Mouse (Mus musculus) cerebellum, postnatal 36 days (tissue): Measurements from ENCODE around the gene Lhfp.
"Not testable (repeated sequence)": the region's sequence is repeated elsewhere in the genome, so short reads cannot be mapped to it uniquely, and the experiment has no call there.

ENCODE experiments used
- DNase-seq, 2 experiments: peaks; one replicate each; pipeline ENCODE4 v3.0.0; 2021 to 2022; ENCODE audit warnings: mixed read lengths in 2 of 2

Gene Lhfp

DNA sequence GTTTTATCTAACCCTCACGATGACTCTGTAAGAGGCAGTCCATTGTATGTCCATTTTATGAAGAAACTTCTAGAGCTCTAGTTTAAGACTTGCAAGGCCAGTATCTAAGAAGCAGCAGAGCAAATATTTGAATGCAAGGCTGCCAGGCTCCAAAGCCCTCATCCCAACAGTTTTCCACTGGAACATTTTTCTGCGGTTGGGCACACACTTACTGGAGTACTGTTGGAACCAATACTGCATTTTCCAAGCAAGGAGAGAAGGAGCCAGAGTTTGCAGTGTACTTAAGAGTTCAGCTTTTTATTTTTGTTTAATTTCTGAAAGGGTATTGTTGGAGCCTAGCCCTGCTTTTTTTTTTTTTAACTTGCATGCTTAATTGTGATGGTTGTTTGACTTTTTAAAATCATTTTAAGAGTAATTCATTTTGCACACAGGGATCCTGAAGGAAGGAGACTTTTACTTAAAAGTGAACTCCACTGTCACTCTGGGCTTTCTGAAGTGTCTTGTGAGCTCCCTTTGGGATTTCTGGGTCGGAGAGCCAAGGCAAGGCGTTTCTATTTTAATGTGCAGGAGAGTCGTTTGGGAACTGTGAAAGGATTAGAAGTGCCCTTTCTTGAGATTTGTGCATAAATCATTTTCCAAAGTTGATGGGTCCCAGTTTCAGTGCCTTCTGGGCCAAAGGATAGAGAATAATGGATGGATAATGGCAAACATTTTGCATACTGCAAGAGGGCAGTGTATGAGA lies 180.4 kb downstream of the Lhfp start:
- no peak for DNase-seq

DNA sequence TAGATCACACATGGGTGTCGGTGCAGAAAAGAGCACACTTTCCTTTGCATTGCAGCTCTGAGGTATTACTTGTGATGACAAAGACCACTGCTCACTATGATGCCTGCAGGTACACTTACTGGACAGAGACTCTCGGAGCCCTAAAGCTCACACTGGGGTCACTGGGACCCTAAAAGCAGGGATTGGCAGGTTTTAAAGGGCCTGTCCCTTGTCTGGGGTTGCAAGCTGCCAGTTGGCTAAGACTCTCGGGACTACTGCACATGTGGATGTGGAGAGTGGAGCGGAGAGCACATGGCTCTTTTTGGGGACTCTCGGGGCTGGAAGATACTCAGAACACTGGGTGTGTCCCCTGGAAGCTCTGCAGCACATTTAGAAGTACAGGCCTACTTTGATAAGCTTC lies 182.8 kb downstream of the Lhfp start:
- DNase-seq: no peak

DNA sequence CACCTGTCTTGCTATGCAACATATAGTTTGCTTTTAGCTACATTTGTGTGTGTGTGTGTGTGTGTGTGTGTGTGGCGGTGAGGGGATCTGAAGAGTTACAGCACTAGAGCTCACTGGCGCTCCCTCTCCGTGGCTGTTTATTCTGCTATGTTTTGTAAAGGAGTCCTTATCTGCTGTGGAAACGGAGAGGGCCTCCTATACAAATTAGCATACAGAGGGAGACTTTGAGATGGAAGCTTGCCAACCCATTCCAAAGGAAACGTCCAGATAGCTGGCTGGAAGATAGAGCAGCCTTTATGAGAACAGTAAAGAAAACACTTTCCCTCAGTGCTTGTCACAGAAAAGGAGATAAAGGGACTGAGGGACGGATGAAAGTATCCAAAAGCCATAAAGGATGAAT lies 184.4 kb downstream of the Lhfp start:
- DNase-seq: peak in 1 of 2 experiments; percentile 41

DNA sequence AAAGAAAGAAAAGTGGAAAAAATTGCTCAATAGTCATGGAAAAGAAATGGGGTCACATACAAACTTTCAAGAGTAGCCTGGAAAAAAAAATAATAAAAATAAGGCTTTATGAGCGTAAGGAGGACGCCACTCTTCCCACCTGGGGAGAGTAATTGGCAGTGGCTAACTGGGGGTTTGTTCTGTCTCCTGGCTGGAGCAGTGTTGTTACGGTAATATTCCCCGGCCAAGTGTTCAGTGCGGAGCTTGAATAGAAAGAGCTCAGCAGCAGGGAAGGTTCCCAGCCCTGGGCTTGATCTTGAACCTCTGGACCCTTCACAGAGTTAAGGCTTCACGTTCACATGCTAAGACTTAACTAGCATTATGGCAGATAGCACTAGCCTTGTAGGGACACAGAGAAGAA lies 184.9 kb downstream of the Lhfp start:
- no peak for DNase-seq

DNA sequence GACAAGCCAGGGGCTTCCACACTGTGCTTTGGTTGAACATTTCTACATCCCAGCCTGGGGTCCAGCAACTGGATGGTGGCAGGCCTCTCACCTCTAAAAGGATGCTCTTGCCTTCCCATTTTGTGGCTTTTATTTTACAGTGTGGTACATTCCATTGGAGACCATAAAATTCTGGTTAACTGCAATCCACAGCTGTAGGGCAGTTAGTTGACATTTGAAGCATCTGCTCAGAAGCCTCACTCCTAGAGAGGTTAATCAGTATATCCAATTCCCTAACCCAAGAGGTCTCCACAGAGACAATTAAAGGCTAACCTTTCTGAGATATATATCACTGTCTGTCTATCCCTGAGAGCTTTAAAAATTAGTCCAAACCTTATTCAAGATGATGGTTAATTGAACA lies 186.5 kb downstream of the Lhfp start:
- no peak for DNase-seq

DNA sequence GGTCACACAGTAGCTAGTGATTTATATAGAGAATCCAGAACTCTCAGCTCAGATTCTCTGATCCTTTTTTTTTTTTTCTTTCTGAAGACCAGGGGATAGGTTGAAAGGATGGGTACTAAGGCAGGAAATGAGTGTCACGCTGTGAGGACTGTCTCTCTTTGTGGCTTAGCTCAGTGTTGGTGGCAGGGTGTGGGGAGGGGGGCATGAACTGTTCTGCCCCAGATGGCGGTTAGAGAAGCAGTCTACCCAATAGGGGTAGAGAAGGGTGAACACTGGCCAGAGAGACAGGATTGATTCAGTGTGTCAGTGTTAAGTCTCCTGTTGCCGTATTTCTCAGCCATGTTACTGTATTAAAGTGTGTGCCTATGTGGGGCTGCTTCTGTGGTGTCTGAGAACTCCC lies 189.2 kb downstream of the Lhfp start:
- no peak for DNase-seq

DNA sequence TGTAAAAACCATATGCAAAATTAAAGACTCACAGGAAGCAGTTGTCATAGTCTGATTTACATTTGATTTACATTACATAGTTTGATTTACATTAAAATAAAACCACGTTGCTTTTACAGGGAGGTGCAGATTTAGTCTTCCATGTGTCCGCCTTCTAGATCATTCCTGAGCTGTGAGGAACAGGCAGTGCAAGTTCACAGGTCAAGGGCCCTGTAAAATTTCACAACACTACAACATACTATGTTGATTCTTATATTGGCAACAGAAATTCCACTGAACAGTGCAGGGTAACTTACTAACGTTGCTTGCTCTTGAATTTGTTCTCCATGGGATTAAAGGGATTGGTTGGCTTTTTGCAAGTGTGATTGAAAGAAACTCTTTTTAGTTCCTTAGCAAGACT lies 189.8 kb downstream of the Lhfp start:
- DNase-seq: no peak

DNA sequence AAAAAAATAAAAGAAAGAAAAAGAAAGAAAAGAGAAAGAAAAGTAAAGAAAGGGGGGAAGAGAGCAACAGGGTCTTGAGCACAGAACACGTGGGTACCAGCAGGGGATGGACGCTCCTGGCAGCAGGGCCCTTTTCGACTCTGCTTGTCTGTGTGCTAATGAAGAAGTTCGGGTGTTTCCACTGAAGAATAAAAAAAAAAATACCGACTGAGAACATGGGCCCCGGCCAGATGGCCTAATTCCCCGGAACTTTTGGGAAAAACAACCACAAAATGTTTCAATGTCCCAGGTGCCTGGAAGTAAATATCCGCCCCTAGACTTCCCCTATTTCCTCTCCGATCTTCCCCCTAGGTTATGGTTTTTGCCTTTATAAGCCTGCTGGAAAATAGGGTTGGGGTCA lies 191.1 kb downstream of the Lhfp start:
- peak in 1 of 2 experiments; percentile 35 for DNase-seq

DNA sequence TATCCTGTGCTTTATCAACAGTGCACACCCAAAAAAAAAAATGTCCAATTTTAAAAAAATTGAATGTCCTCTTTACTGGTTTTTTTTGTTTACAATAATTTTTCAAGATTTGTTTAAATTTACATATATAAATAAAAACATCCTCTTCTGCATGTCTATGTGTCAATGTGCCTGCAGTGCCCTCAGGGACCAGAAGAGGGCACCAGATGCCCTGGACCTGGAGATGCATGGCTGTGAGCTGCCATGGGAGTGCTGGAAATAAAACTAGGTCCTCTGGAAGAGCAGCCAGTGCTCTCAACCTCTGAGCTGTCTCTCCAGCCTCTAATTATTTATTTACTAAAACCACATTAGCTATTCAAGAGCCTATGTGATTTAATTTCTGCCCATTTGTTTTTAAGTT lies 193.4 kb downstream of the Lhfp start:
- DNase-seq: no peak

DNA sequence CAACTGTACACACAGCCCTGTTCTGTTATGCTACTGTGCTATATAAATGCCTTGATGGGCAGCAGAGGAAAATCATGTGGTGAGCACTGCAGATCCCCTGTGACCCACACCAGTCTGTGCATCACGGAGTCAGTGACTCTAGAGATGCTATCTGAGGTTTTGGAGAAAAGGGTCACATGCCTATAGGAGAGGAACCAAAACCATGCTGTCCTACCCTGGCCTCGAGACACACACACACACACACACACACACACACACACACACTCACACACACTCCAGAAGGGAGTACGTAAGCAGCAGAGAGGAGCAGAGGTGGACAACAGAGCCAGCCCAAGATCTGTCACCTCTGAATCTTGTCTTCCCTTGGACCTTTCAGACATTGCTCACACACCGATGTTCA lies 195.1 kb downstream of the Lhfp start:
- DNase-seq: no peak

DNA sequence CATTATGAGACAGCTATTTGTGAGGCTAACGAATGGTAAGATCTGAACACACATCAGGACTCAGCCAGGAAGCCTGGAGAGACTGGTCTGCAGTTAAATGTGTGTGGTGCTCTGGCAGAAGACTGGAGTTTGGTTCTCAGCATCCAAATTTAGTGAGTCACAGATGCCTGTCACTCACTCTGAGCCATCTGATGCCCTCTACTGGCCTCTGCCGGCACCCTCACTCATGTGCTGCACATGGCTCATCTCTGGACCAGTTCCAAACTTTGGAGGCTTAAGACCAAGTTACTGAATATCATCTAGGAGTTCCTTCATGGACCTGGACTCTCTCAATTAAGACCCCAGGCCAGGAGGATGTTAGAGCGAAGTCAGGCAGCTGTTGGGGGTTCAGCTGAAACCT lies 198.8 kb downstream of the Lhfp start:
- no peak for DNase-seq

DNA sequence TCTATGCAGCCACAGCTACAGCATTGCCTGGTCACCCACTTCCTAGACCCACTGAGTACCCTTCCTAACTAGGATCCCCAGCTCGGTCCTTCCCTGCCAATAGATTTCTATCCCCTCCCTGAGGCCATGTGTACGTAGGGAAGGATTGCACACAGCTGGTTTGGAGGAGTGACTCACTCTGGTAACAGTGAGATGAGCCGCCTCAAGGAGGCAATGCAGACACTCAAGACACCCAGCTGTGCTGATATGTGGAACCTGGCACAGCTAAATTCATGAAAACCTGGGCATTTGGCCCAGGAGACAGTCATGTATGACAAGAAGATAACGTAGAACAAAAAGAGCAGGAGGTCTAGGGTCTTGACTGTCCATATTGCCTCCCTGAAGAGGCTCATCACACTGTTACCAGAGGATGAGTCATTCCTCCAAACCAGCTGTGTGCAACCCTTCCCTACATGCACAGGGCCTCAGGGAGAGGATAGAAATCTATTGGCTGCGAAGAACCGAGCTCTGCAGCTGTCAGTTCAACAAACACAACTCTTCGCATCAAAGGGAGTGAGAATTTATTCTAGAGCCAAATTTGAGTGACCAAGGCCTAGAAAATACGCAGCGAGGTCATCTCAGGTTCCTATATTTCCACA lies 204.4 kb downstream of the Lhfp start:
- no peak for DNase-seq

DNA sequence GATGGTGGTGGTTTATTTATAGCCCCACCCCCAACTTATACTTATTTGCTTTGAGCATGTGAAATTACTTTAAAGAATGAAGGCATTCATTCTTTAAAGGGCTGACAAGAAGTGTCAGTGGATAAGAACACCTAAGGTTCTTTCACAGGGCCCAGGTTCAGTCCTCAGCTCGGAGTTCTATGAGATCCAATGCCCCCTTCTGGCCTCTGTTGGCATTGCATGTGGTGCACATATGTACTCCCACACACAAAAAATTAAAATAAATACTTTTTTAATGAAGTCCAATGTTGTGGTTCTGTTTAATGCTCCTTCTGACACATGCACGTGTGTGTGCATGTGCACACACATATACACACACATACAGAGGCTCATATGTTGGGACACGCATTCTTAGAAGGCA lies 205.8 kb downstream of the Lhfp start:
- DNase-seq: peak; percentile 60 to 69

DNA sequence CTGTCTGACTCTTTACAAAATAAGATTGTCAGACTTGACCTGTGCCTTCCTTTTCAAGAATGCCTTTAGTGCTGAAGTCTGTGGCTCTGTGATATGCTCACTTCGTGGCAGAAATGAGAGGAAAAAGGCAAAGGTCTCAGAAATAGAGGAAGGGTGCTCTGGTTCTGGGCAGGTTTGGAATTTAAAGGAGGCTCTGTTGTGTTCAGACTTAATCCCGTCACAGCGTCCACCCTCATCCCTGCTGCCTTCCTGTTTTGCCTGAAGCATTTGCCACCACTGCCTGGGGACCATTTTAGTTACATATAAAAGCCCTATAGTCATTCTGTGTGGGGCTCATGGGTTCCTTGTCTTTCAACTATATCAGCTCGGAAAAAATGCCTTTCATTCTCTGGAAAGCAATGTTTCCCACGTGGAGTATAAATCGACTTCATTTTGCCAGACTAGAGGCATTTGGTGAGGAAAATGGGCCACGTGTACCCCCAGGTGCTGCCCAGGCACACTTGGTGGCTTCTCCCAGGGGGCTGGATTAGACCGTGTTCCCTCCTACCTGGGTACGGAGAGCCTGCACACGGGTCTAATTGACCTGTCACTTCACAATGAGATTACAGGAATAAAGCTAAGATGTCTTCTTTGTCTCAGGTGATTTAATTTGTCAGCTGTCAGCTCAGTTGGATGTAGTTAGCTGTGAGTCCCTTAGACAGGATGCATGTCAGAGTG lies 207.0 kb downstream of the Lhfp start:
- no peak for DNase-seq

DNA sequence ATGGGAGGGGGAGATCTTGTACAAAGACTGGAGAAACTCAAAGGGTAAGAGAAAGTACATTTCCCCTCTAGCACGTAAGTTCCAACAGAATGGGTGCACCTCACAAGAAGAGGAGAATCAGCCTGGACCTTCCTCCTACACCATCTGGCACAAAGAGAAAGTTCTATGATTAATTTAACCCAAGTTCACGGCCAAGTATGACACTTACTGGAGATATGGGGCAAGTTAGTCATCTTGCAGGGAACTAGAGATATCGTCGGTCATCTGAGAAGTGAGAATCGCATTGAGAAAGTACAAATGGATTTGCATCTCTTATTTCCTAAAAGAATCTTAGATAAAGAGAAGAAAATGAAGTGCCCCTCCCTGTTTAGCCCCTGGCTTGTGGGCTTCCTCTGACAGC lies 211.2 kb downstream of the Lhfp start:
- no peak for DNase-seq

DNA sequence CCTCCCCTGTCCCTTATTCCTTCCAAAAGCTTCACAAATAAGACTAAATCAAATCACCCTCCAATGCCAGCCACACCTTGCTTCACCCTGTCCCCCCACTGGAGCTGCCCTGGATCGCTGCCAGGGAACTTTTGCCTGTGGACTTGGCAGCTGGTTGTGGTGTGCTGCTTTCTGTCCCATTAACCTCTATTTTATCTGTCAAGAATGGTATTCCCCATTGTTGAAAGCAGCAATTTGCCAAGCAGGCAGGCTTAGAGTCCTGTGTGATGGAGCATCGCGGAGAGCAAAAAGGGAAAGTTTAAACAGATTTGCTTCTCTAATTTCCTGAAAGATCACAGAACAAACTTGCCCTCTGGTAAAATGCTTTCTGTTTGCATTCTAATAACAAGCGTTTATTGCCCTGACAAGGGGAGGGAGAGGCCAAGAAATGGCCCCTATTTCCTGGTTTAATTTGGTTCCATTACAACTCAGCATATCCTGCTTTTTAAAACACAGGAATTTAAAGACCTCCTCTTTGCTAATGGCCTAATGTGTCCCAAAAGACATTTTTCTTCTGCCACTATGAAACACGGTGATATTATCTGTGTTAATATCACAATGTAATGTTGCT lies 212.0 kb downstream of the Lhfp start:
- no peak for DNase-seq

DNA sequence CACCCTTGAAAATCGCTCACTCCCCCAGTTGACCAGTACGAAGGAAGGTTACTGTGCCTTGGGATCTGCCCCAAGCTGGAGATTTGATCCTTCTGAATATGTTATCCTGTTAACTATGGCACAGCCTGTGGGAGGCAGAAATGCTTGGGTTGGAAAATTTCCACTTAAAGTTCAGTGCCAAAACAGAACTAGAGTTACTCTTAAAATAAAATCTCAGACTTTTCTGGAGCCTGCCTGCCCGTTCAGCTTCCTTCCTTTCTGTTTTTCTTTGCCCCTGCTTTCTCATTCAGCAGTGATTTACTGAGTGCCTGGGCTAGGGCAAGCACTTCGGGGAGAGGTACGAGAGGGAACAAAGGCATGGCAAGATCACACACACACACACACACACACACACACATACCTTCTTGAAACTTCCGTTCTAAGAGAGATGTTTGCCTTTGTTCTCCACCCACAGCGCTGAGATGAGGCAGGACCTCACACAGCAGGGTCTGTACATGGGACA lies 217.4 kb downstream of the Lhfp start:
- no peak for DNase-seq

DNA sequence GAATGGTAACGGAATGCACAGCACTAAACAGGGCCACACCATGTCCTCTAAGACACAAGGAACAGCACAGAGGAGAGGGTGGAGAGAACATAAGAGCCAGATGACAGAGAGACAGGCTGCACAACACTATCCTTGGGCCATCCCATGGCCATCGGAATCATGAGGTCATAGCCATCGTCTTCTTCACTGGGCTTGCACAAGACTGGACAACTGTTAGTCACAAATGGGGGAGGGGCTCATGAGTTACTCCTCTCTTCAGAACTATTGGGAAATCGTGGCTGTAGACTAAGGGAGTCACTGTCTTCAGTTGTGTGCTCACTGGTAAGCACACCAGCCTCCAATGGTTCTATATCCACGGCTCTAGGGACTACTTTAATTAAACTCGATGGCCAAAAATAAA lies 224.8 kb downstream of the Lhfp start:
- DNase-seq: no peak

DNA sequence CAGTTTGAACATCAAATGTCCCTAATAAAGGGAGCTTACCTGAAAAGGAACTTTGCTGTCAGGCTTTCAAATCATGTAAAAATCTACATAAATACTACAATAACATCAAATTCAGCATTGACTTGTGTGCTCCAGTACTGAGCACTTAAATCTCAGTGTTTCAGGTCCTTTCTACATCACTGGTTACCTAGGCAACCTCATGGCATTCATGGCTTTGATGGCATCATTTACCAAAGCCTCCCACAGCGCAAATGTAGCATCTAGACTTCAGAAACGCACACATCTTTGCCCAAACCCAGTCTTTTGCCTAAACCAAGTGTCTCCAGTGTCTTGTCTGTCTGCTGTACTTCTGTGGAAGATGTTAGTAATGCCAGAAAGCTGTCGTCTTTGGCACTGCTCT lies 225.7 kb downstream of the Lhfp start:
- DNase-seq: no peak

DNA sequence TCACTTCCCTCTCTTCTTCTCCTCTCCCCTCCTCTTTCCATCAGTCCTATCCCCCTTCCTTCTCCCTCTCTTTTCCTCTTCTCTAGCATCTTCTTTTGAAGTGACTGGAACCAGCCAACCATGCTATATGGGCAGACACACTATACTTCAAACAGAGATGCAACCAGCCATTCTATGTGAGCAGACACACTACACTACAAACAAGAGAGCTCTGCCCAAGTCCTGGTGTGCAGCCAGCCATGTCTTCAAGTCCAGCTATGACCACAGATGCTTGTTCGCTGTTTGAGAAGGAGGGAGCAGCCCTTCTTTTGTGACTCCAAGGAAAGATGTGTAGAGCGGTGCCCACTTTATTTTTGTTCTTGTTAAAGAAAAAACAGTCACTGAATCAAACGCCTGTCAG lies 231.9 kb downstream of the Lhfp start:
- DNase-seq: no peak

DNA sequence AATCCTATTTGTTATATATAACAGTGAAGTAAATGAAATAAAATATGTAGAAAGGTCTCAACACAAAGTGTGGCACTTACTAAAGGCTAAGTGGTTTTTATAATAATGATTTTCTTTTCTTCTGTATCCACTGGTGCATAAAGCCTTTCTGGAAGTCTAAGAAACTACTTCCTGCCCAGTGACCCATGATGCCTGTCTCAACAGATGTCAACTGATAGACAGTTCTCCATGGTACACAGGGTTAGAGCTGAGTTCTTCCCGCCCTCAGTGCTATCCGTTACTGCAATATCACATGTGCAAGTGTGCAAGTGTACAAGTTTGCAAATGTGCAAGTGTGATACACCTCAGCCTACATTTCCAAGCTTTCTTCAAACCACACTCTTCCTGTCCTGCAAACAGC lies 236.7 kb downstream of the Lhfp start:
- DNase-seq: no peak

DNA sequence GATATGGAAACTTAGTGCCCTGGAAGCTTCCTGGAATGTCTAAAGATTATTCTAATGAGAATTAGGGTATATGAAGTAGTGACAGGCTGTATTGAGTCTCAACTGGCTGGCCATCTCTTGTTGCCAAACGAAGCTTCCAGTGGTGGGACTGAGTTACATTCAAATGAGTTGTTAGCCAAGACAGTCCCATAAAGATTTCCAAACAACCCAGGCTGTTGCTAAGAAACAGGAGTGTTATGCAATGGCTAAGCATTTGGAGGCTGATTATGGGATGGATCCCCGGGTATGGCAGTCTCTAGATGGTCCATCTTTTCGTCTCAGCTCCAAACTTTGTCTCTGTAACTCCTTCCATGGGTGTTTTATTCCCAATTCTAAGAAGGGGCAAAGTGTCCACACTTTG lies 240.7 kb downstream of the Lhfp start:
- not testable (repeated sequence) for DNase-seq

DNA sequence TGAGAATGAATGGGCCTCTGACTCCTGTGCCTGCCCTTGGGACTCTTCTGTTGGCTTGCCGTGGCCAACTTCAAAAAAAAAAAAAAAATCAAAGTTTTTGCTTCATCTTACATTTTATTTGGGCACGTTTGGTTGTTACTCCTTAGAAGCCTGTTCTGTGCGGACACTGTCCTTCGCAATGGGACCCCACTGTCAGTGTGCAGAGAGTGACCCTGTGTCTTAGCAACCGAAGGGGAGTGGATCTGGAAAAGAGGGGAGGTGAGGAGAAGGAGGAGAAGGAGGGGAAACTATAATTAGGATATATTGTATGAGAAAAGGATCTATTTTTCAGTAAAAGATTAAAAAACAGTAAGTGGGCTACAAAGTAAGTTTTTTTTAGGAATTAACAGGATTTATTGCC lies 242.7 kb downstream of the Lhfp start:
- DNase-seq: no peak
